Mouse (Mus musculus): ENCODE data around the gene Cst12. TPM values are rescaled to one million over a fixed set of nuclear protein-coding genes. Genes with fewer than 3 reads are reported as not detected.

Cst12 gene
- total RNA-seq, 1 experiment: not detected

GRCm38 (mm10) chr2:148825986-148826385 lies 36.8 kb downstream of the Cst12 start:
- Histone ChIP-seq H3K9ac (ENCODE audit: insufficient read depth, low read depth, low read length, poor library complexity, severe bottlenecking) (no peak overlapping the region; the same call in 1 of the 2 replicates), H3K4me1 (ENCODE audit: control insufficient read depth in 2 of 2, insufficient read depth in 2 of 2, low read length in 2 of 2, poor library complexity in 1 of 2) (peaks cover 0 to 5% of the 10 kb centered on the region in 2 experiments; a peak in 1 of 4 replicates), H3K4me3 (ENCODE audit: insufficient read depth in 1 of 2, low read depth in 1 of 2, low read length in 2 of 2, poor library complexity in 1 of 2, severe bottlenecking in 1 of 2) (no peak overlapping the region), H3K9me3 (ENCODE audit: control insufficient read depth, insufficient read depth, low read depth, low read length) (no peaks in the 10 kb centered on the region), H3K27ac (ENCODE audit: insufficient read depth, low read depth, low read length, poor library complexity, severe bottlenecking) (no peak overlapping the region), H3K36me3 (ENCODE audit: control insufficient read depth, insufficient read depth, low read length, poor library complexity, severe bottlenecking) (no peaks in the 10 kb centered on the region)
- no peak for DNase-seq (ENCODE audit: low read depth, low spot score)
- in situ Hi-C loops (cut with MboI; ENCODE audit: low sequenced_read_pairs in 2 of 2, unreplicated experiment in 2 of 2): no loop called here
- TF ChIP-seq MAFK (IDR thresholded peaks at IDR 0.05; ENCODE audit: insufficient read depth, low read depth, low read length) (no peak), ZC3H11A (IDR thresholded peaks at IDR 0.05; ENCODE audit: borderline replicate concordance, low read depth, low read length) (no peak), HCFC1 (IDR thresholded peaks at IDR 0.05; ENCODE audit: borderline replicate concordance, insufficient read depth, low read length) (no peak), CHD2 (IDR thresholded peaks at IDR 0.05; ENCODE audit: low read depth, low read length) (no peak), ZNF384 (IDR thresholded peaks at IDR 0.05; ENCODE audit: low read depth, low read length) (no peak)

DNA sequence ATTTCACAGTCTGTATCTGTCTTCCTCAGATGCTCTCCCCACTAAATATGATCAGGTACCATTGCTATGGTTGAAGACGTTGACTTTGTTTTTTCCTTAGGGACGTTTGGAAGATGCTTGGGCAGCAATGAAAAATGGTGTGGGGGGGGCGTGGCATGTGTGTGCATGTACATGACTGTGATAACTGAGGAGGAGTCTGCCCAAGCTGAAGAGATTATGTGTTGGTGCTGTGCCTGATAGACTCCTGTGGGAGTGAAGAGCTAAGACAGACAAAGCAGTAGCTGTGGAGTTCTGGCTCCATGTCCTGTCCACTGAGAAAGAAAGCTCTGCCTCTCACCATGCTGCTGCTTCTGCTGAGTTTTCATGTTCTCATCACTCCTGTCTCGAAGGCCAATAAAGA lies 45.8 kb downstream of the Cst12 start, which contains the start of gene Cst9:
Gene Cst9 (plus strand): TSS at position 236 of the 400 bp plus-strand sequence.
- Histone ChIP-seq H3K4me3 (ENCODE audit: insufficient read depth in 1 of 2, low read depth in 1 of 2, low read length in 2 of 2, poor library complexity in 1 of 2, severe bottlenecking in 1 of 2) (no peak within 1 kb of the TSS), H3K9ac (ENCODE audit: insufficient read depth, low read depth, low read length, poor library complexity, severe bottlenecking) (no peak within 1 kb of the TSS), H3K27ac (ENCODE audit: insufficient read depth, low read depth, low read length, poor library complexity, severe bottlenecking) (no peak within 1 kb of the TSS), H3K9me3 (ENCODE audit: control insufficient read depth, insufficient read depth, low read depth, low read length) (no peaks in the 10 kb centered on the region), H3K4me1 (ENCODE audit: control insufficient read depth in 2 of 2, insufficient read depth in 2 of 2, low read length in 2 of 2, poor library complexity in 1 of 2) (no peaks in the 10 kb centered on the region), H3K36me3 (ENCODE audit: control insufficient read depth, insufficient read depth, low read length, poor library complexity, severe bottlenecking) (no peaks in the 10 kb centered on the region)
- in situ Hi-C loops (cut with MboI; ENCODE audit: low sequenced_read_pairs in 2 of 2, unreplicated experiment in 2 of 2): no loop called here
- no peak for TF ChIP-seq HCFC1 (IDR thresholded peaks at IDR 0.05; ENCODE audit: borderline replicate concordance, insufficient read depth, low read length)
- TF ChIP-seq ZNF384 (IDR thresholded peaks at IDR 0.05; ENCODE audit: low read depth, low read length): no peak
- TF ChIP-seq ZC3H11A (IDR thresholded peaks at IDR 0.05; ENCODE audit: borderline replicate concordance, low read depth, low read length): no peak
- no peak for TF ChIP-seq MAFK (IDR thresholded peaks at IDR 0.05; ENCODE audit: insufficient read depth, low read depth, low read length)
- no peak for TF ChIP-seq CHD2 (IDR thresholded peaks at IDR 0.05; ENCODE audit: low read depth, low read length)
- no peak for DNase-seq (ENCODE audit: low read depth, low spot score)

GRCm38 (mm10) chr2:148838075-148838777 lies 49.1 kb downstream of the Cst12 start:
- Histone ChIP-seq H3K9me3 (ENCODE audit: control insufficient read depth, insufficient read depth, low read depth, low read length) (no peaks in the 10 kb centered on the region), H3K36me3 (ENCODE audit: control insufficient read depth, insufficient read depth, low read length, poor library complexity, severe bottlenecking) (no peaks in the 10 kb centered on the region), H3K4me3 (ENCODE audit: insufficient read depth in 1 of 2, low read depth in 1 of 2, low read length in 2 of 2, poor library complexity in 1 of 2, severe bottlenecking in 1 of 2) (no peak overlapping the region), H3K9ac (ENCODE audit: insufficient read depth, low read depth, low read length, poor library complexity, severe bottlenecking) (no peak overlapping the region), H3K27ac (ENCODE audit: insufficient read depth, low read depth, low read length, poor library complexity, severe bottlenecking) (no peak overlapping the region), H3K4me1 (ENCODE audit: control insufficient read depth in 2 of 2, insufficient read depth in 2 of 2, low read length in 2 of 2, poor library complexity in 1 of 2) (no peaks in the 10 kb centered on the region)
- TF ChIP-seq ZNF384 (IDR thresholded peaks at IDR 0.05; ENCODE audit: low read depth, low read length): no peak
- no peak for TF ChIP-seq MAFK (IDR thresholded peaks at IDR 0.05; ENCODE audit: insufficient read depth, low read depth, low read length)
- no peak for TF ChIP-seq HCFC1 (IDR thresholded peaks at IDR 0.05; ENCODE audit: borderline replicate concordance, insufficient read depth, low read length)
- no peak for TF ChIP-seq ZC3H11A (IDR thresholded peaks at IDR 0.05; ENCODE audit: borderline replicate concordance, low read depth, low read length)
- DNase-seq (ENCODE audit: low read depth, low spot score): no peak
- in situ Hi-C loops (cut with MboI; ENCODE audit: low sequenced_read_pairs in 2 of 2, unreplicated experiment in 2 of 2): no loop called here

DNA sequence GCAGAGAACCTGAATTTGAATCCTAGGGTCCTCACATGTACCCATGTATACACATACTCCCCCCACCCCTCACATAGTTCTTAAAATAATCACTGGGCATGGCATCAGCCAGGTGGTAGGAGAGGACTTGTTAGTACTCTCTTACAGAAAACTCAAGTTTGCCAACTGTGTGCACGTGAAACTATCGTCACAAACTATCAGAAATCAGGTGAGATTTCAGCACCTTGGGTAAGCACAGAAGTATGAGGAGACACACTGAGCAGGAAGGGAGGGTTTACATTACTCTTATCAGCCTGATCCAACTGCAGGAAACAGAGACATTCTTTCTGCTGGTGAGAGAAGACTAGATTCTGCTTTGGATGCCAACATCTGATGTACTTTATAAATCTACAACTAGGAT lies 50.1 kb downstream of the Cst12 start:
- in situ Hi-C loops (cut with MboI; ENCODE audit: low sequenced_read_pairs in 2 of 2, unreplicated experiment in 2 of 2): no loop called here
- Histone ChIP-seq H3K9me3 (ENCODE audit: control insufficient read depth, insufficient read depth, low read depth, low read length) (no peaks in the 10 kb centered on the region), H3K4me3 (ENCODE audit: insufficient read depth in 1 of 2, low read depth in 1 of 2, low read length in 2 of 2, poor library complexity in 1 of 2, severe bottlenecking in 1 of 2) (no peak overlapping the region), H3K27ac (ENCODE audit: insufficient read depth, low read depth, low read length, poor library complexity, severe bottlenecking) (no peak overlapping the region), H3K9ac (ENCODE audit: insufficient read depth, low read depth, low read length, poor library complexity, severe bottlenecking) (no peak overlapping the region), H3K4me1 (ENCODE audit: control insufficient read depth in 2 of 2, insufficient read depth in 2 of 2, low read length in 2 of 2, poor library complexity in 1 of 2) (no peaks in the 10 kb centered on the region), H3K36me3 (ENCODE audit: control insufficient read depth, insufficient read depth, low read length, poor library complexity, severe bottlenecking) (no peaks in the 10 kb centered on the region)
- DNase-seq (ENCODE audit: low read depth, low spot score): no peak
- TF ChIP-seq HCFC1 (IDR thresholded peaks at IDR 0.05; ENCODE audit: borderline replicate concordance, insufficient read depth, low read length) (no peak), ZNF384 (IDR thresholded peaks at IDR 0.05; ENCODE audit: low read depth, low read length) (no peak)

Other genes with a start within 250 kb of the Cst12 start
- gene Nxt1, start 116.8 kb upstream of the Cst12 start, total RNA-seq (2012; rRNA removed): 50.8 and 62.9 TPM in 2 replicates
- 15.6 and 17.6 TPM in 2 replicates for gene Gzf1, start 108.3 kb upstream of the Cst12 start, total RNA-seq (2012; rRNA removed)
- 4.2 and 5.4 TPM in 2 replicates for gene Napb, start 56.9 kb upstream of the Cst12 start, total RNA-seq (2012; rRNA removed)
- not detected in 2 replicates for gene Cstl1, start 39.0 kb upstream of the Cst12 start, total RNA-seq (2012; rRNA removed)
- gene Cst11, start 17.9 kb upstream of the Cst12 start, total RNA-seq (2012; rRNA removed): not detected in 2 replicates
- gene 8030411F24Rik, start 7.4 kb upstream of the Cst12 start, total RNA-seq (2012; rRNA removed): 1.3 TPM in 1 of 2 replicates, not detected in the other
- not detected in 2 replicates for gene Cst8, start 9.4 kb downstream of the Cst12 start, total RNA-seq (2012; rRNA removed)
- gene Cst13, start 30.7 kb downstream of the Cst12 start, total RNA-seq (2012; rRNA removed): not detected in 2 replicates
- gene Cst9, start 45.8 kb downstream of the Cst12 start, total RNA-seq (2012; rRNA removed): not detected in 2 replicates
- gene 9230104L09Rik, start 75.7 kb downstream of the Cst12 start, total RNA-seq (2012; rRNA removed): not detected in 2 replicates
- gene Cst3, start 86.3 kb downstream of the Cst12 start, total RNA-seq (2012; rRNA removed): 304 and 327 TPM in 2 replicates
- gene Gm1330, start 213.9 kb downstream of the Cst12 start, total RNA-seq (2012; rRNA removed): not detected in 2 replicates
- not detected in 2 replicates for gene Gm10750, start 227.9 kb downstream of the Cst12 start, total RNA-seq (2012; rRNA removed)

All from ES-E14 (cell line).